Mouse (Mus musculus): ENCODE data around the gene Lrmda. TPM values are rescaled to one million over a fixed set of nuclear protein-coding genes. Genes with fewer than 3 reads are reported as not detected.

Lrmda gene
- total RNA-seq, 2 experiments from 2014 or later: 1.7 to 3.8 TPM

DNA sequence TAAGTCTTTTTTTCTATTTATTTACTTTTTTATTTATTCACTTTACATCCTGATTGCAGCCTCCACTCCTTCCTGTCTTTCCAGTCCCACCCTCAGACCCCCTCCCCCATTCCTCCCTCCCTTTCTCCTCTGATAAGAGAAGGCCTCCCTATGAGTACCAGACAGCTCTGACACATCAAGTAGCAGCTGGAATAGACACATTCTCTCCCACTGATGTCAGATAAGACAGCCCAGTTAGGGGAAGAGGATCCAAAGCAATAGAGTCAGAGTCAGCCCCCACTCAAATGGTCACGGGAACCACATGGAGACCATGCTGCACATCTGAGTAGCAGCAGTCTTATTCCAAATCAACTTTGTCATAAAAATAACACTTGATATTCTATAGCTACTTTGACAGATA lies 700.5 kb downstream of the Lrmda start:
- no peak for DNase-seq

- no peak for DNase-seq
Measured at GRCm38 (mm10) chr14:22721845-22722244, 702.3 kb downstream of the Lrmda start.

DNA sequence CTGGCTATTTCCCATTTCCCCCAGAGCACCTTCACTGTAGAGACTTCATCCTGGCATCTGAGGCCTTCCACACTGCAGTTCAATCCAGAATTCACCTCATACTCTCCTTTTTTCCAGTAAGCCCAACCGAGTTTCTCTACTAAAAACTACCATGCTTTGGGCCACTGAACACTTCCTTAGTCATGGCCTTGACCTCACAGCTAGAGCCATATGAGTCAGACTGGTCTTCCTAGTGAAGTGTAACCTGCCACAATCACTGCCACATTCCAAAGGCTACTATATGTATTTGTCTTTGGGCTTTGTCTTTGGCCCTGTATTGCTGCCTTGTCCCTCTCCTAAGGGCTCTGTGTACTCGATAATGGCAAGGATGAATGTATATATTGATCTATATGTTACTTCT lies 708.0 kb downstream of the Lrmda start:
- no peak for DNase-seq

- no peak for DNase-seq
Measured at GRCm38 (mm10) chr14:22728611-22729223, 709.2 kb downstream of the Lrmda start.

DNA sequence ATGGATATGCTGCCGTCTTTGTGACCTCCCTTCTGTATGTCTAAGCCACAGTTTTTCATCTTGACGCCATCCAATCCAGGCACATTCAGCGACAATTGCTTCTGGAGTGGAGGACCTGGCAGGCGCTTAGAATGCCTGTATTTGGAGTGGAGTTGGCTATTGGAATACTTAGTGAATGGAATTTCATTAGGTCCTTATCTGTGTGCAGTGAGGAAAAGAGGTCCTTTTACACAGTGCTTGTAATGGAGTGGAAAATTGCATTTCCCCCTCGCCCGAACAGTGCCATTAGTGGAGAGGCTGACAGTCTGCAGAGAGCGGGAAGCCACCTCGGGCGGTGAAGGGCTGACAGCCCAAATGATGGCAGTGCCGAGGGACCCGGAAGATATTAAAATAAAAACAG lies 719.1 kb downstream of the Lrmda start:
- DNase-seq: no peak

DNA sequence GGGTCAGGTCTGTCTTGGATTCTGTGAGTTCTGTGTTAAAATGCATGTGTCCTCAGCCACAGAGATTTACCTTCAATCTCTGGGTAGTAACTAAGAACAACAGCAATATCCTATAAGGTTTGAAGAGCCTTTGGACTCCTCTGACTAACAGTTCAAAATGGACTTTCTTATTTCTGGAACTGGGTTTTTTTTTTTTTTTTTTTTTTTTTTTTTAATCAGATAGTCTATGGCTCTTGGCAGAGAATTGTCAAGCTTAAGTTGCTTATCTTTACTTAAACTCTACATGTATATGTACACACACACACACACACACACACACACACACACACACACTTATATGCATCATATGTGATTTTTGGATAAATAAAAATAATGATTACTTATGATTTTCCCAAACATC lies 723.0 kb downstream of the Lrmda start:
- DNase-seq: no peak

GRCm38 (mm10) chr14:22743264-22743663 lies 723.8 kb downstream of the Lrmda start:
- no peak for DNase-seq

DNA sequence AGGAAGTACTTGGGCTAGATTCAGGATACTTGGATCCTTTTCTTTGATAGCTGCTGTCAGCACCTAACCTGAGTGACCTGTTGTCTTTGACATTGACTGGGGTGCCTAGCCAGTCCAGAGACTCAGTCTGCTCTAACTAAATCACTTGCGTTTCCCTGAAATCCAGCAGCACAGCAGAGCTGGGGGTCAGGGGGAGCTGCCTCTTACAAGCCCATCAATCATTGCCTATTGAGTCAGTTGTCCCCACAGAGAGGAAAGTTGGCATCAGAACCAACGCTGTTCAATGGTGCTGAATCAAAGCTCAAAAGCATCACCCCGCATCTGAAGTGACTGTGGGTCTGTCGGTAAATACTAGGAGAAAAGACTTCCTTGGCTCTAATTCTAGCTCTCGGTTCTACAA lies 725.2 kb downstream of the Lrmda start:
- no peak for DNase-seq

GRCm38 (mm10) chr14:22745263-22745881 lies 725.9 kb downstream of the Lrmda start:
- DNase-seq: no peak

DNA sequence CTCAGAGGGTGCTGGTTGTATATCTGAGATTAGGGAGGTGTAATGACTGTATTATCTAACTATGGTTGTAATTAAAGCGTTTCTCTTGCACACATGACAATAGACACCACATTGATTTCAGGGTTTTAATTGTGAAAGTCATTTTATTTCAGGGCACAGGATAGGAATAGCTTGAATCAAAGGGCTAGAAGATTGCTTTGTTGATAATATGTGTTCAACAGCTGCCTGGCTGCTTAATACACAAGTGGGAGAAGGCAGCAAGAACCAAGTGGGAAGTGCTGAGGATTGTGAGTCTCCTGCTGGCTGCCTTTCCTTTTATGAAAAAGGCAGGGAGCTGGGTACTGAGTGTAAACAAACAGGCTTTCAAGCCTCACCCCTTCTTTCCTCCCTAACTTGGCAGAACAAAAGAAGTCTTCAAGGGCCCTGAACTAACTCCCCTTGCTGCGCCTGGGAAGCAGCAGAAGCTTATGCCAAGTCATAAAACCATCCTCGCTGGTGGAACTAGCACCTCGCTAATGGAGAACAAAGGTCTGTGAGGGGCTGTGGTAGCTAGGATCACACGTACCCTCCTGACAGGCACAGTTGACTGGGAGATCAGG lies 726.5 kb downstream of the Lrmda start:
- DNase-seq: no peak

DNA sequence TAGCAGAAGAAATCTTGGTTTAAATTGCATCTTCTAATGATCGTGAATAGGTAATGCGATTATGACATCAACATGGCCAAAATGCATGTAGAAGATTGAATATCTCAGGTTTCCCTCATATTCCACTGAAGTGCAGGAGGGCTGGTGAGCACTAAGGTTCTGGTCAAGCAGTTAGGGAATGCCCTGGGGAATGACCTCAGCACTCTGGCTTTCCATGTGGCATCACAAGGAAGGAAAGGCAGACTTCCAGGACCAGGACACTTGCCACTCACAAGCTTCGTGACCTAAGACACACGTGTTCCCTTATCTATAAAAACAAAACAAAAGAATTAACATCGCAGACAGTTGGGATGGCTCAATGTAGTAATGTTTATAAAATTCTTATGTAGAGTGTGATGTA lies 728.3 kb downstream of the Lrmda start:
- DNase-seq: no peak

- no peak for DNase-seq
Measured at GRCm38 (mm10) chr14:22750409-22750808, 730.9 kb downstream of the Lrmda start.

DNA sequence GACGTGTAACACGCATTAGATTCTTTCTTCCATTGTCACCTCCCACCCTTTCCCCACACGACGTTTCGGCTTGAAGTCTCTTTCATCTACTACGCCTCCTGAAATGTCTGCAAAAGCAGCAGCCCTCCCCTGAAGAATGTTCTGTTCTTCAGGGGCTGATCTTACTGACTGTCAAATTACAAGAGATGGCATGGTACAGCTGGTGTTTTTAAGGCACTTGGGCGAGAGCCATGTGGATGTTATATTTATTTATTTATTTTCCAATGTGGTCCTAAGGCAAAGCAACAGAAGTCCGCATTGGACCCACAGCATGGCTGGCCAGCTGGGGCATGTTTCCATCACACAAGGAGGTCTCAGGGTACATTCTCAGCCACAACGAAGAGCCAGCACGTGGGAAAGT lies 731.8 kb downstream of the Lrmda start:
- DNase-seq: no peak

DNA sequence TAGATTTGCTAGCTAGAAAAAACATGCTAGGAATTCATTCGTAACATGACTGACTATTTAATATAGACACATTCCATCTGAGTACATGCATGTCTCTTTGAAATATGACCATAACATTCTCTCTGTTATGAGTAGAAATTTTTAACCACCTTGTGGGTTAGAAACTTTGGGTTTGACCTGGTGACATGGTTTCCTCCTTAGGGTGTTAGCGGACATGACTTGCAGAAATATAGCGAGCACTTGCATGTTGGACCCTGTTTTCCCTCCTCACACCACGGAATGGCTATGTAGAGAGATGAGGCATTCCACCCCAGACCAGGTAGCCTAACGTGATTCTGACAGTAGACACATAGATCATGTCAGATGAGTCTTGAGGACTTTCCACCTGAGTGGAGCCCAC lies 735.1 kb downstream of the Lrmda start:
- no peak for DNase-seq

DNA sequence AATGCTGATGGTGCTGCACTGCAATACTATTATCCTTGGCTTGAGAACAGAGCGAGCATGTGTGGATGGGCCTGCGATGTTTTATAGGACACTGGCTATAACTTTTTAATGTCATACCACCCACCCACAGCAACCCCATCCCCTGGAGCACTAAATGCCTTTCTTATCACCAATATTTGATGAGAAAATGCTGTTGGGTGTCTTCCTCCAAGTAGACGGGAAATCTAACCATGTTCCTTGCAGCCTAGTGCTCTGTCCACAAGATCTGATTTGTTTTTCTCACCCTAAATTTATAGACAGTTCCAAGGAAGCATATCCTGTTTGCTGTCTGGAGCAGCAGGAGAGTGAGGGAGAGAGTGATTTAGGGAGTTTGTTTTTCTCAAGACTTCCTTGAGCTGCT lies 738.0 kb downstream of the Lrmda start:
- DNase-seq: no peak

DNA sequence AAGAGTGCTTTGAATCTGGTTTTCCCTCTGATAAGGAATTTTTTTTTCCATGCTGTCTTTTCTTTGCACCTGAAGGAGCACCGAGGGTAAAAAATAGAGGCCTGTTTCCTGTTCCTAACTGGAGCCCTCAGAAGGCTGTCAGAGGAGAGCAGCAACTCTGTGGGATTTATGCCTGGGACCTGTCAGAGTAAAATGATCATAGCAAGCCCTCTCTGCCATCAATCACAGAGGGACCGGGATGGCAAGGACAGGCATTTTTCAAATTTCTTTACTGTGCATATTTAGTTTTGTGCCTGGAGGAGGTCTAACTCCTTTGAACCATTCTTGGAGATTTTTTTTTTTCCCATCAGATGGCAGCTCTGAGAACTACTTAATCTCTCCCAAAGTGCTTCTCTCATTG lies 739.7 kb downstream of the Lrmda start:
- no peak for DNase-seq

- no peak for DNase-seq
Measured at GRCm38 (mm10) chr14:22759673-22760072, 740.2 kb downstream of the Lrmda start.

DNA sequence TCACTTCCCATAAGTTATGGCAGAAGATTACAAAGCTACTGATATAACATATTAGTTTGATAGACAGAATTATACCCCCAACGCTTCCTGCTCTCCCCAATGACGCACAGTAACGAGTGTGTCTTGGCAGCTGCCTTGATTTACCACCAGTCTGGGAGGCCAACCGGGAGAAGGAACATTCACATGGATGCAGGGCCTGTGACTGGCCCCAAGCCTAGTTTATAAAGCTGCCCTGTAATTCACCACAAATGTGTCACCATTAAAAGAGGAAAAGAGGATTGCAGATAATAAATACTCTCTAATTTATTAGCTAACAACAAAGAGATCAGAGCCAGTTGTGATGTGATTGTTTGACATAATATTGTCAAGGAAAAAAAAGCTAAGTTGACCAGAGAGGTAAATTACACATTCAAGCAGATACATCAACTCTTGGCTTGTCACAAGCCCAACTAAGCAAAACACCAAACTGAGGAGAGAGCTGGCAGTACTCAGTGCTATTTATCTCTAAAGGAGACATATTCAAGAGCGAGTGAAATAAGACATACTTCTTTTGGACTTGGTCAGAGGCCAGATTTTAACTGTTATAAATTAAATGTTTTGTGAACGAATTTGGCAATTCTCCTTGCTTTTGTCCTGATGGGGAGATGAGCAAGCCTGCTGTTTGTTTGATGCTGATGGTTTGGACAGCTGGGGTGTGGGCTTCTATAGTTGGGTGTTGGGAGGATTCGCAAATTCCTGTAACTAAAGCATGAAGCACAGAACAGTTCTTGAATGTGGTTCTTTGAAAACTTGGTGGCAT lies 740.9 kb downstream of the Lrmda start:
- DNase-seq: no peak

GRCm38 (mm10) chr14:22781709-22782108 lies 762.2 kb downstream of the Lrmda start:
- DNase-seq: no peak

- DNase-seq: no peak
Measured at GRCm38 (mm10) chr14:22782365-22782764, 762.9 kb downstream of the Lrmda start.

- no peak for DNase-seq
Measured at GRCm38 (mm10) chr14:22783211-22784161, 764.0 kb downstream of the Lrmda start.

DNA sequence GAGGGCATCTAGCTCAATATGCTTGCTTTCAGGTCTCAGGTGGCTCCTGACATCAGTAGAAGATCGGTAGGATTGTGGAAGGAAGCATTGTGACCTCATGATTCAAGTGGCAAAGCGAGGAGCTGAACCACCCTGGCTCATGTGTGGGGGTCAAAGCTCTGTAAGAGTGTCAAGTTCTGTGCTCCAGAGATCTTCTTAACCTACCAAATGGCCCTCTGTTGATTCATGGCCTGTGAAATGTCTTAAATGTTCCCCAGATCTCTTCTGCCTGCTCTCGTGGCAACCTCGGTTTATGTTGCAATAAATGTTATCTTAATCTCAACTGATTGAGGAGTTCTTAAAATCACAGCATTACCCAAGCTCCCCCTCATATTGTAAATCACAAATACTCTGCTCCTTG lies 780.5 kb downstream of the Lrmda start:
- DNase-seq: no peak
